Mouse (Mus musculus) telencephalon, adult 2 months (tissue): ENCODE measurements around the gene Wdr91.

Experiments used
- DNase-seq: peaks from one replicate; pipeline ENCODE4 v3.0.0-alpha.2; 2011; ENCODE audit warnings: low read depth, low spot score

Wdr91 gene

GRCm38 (mm10) chr6:34879101-34879740, 31.5 kb downstream of the Wdr91 start:
- no peak for DNase-seq

GRCm38 (mm10) chr6:34877509-34878321, 33.0 kb downstream of the Wdr91 start, which contains the start of gene Cyren:
Gene Cyren, minus strand, starts transcription at chr6:34878060.
- peak; percentile 79 for DNase-seq

GRCm38 (mm10) chr6:34876835-34877156, 33.9 kb downstream of the Wdr91 start:
- DNase-seq, result no peak

GRCm38 (mm10) chr6:34875966-34876834, 34.5 kb downstream of the Wdr91 start:
- DNase-seq, result no peak

DNA sequence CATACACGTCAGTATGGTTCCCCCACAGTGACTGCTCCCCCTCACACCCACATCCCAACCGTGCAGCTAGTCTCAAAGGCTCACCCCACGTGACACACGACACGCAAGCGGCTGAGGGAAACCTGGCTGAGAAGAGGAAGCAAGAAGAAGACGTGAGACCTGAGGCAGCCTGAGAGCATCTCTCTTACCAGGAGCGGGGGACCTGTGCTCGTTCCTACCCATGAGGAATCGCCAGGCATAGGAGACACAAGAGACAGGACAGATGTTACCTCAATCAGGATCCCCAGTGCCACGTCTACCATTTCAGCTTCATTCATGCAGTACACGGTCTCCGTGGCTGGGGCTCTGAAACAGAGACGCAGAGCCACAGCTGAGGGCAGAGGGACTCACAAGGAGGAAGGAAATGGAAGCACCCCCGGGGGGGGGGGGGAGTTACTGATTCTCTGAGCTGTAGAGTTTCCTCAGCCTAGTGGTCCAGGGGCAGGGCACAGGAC, 35.4 kb downstream of the Wdr91 start:
- DNase-seq, result no peak

GRCm38 (mm10) chr6:34874101-34874921, 36.4 kb downstream of the Wdr91 start:
- DNase-seq, result no peak

- no peak for DNase-seq
These were observed 37.8 kb downstream of the Wdr91 start for GRCm38 (mm10) chr6:34872871-34873270.

DNA sequence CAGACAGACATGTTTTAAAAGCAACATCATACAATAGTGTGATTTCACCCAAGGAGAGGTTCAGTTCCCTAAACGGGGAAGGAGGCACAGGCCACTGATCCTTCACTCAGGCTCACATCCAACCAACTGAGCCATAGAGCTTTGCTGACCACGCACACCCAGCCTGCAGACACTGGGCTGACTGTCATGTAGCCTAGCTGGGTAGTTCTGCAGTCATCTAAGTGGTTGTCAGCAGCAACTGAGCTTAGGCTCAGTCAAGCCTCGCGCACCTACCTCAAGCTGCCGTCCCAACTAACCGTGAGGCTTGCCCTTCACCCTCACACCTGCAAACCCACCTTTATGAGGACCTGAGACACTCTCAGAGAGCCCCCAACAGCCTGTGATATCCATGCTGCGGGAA, 38.7 kb downstream of the Wdr91 start:
- no peak for DNase-seq

GRCm38 (mm10) chr6:34870724-34871123, 40.0 kb downstream of the Wdr91 start:
- no peak for DNase-seq

DNA sequence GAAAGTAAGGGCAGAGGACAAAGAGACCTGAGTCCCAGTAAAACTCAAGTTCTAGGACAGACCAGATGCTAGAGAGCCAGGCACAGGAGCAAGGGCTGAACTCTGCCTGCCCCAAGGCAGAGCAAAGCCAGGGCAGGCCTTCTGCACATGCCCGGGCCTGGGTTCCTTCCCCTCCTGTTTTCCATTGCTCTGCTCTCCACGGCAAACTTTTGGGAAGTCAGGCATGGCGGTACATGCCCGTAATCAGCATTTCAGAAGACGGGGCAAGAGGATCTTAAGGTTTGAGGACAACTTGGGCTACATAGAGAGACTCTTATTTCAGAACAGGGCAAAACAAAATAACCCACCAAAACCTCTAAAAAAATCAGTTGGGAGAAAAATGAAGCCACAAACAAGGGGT, 40.5 kb downstream of the Wdr91 start:
- no peak for DNase-seq

- no peak for DNase-seq
These were observed 41.3 kb downstream of the Wdr91 start for GRCm38 (mm10) chr6:34869225-34869915.

DNA sequence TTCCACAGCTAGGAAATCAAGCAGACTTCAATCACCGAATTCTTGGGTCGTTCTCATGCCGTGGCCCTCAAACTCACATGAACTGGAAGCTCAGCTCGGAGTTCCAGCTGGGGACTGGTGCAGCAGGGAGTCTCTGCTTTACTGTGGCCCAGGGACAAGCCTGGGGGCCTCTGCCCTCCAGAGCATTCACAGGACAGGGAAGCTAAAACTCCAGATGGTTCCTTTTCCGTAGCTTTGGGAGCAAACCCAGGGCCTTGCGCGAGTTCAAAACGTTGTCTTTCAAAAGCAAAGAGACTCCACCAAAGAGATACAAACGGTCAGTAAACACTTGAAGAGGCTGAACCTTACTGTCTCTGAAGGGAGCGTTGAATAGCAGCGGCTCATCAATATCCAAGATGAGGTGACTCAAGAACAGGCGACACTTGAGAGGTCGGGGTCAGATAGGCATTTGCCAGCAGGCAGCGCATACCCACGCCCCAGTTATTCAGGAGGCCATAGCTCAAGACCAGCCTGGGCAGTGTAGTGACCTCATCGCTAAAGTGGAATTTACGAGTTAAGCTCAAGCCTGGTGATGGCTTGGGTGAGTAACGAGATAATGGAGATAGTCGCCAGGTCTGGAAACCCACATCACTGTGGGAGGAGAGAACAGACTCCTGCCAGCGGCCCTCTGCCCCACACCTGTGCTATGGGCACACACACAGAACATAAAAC, 42.0 kb downstream of the Wdr91 start:
- no peak for DNase-seq

DNA sequence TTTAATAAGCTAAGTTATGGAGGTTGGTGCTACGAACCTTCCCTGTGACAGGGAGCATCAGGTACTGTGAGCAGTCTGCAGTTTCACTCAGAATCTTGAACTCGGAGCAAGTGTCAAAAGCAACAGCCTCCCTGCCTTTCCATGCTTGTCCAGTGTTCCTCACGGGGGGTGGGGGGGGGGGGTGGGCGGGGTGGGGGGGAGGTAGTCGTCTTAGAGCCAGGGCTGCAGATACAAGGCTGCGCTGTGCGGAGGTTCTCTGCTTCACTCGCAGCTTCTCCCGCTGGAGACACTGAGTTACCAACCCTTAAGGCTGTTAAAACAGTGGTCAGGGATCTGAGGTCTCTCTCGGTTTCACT, 42.7 kb downstream of the Wdr91 start:
- DNase-seq, result no peak

DNA sequence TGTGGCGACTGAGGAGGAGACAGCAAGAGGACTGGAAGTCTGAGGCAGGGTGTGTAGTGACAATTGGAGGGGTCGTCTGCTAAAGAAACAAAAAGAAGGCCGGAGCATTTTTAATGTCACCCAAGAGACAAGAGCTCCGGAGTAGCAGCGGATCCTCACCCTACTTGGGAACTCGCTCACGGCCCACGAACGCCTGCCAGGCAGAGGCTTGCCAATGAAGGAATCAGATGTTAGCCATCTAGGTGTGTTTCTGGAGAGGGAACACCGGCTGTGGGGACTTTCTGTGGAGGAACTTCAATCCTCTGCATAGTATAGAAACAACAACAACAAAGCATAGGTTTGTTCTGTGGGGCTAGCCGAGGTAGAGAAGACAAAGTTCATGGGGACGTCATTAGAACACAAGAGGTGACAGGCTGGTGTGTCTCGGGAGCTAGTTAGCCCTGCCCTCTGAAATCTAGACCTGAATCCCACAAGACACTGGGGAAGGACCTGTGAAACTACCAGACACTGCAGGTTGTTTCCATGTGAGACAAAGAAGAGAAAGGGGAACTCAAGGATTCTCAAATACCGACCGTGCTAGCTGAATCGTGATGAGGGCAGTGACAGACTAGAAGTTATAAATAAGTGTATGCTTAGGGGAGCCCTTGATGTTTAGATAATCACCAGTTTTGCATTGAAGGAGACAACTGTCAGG, 43.2 kb downstream of the Wdr91 start:
- no peak for DNase-seq

DNA sequence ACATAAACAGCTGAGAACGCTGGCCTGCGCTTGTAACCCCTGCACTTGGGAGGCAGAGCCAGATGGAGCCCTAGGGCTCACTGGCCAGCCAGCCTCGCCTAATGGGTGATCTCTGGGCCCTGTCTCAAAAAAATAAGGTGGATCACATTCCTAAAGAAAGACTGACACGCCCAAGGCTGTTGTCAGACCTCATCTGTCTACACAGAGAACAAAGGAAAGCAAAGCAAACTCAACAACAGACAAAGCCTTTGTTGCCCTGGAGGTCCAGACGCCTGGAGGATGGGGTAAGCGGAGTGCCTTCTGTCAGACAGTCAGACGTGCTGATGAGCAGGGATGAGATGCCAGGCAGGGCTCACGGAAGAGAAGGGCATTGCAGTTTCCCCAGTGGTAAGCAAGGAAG, 43.9 kb downstream of the Wdr91 start:
- no peak for DNase-seq

- DNase-seq, result no peak
These were observed 44.7 kb downstream of the Wdr91 start for GRCm38 (mm10) chr6:34865711-34866593.

DNA sequence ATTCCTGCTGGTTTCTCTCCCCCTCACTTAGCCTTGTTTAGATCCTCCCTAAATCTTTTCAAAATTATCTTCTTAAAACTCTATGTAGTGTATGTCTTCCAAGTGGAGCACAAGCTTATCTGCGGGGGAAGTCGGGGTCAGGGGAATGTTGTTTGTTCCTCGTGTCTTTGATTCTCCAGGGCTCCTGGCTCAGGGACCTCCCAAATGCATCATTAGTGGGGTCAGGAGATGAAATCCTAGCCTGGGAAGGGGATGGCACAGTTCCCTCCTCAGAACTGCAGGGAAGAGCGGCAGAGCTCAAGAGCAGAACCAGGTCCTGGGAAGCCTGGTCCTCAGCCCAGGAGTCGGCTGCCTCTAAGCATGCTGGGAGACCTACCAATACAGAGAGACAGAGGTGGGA, 45.5 kb downstream of the Wdr91 start:
- DNase-seq, result no peak

GRCm38 (mm10) chr6:34863786-34864514, 46.7 kb downstream of the Wdr91 start:
- DNase-seq, result no peak
